Mouse (Mus musculus) brain, embryonic 14.5 days (tissue): Measurements from ENCODE around the gene Gm47995.

Experiments used
- CTCF ChIP-seq: fragments of 200-500 bp; IDR thresholded peaks from 2 replicates; pipeline ENCODE4 v1.5.1; 2012; ENCODE audit warnings: inconsistent platforms, mild to moderate bottlenecking, moderate library complexity, borderline replicate concordance; ENCODE audit not compliant: insufficient read depth, insufficient read length; ENCODE audit errors: extremely low read depth
- POLR2A ChIP-seq: fragments of 200-500 bp; IDR thresholded peaks from 2 replicates; pipeline ENCODE4 v1.6.1; 2012; ENCODE audit warnings: mild to moderate bottlenecking, inconsistent platforms, borderline replicate concordance; ENCODE audit not compliant: poor library complexity, insufficient read depth, insufficient read length, severe bottlenecking; ENCODE audit errors: extremely low read depth

DNA sequence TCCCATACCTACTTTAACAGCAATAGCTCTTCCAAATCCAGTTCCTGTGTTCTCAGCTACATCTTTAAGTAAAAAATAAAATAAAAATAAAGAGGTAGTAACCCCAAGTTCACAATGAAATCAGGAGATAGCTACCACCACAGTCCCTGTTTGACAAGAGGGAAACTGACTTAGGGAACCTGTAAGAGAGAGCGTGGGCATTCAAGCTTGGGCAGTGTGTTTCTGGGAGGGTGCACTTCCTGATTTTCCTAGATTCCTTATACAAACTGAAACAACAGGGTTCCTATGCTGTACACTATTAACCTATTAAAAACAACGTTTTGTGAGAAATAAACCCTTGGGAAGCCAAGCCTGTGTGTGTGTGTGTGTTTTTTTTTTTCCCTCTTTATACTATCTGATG lies 16.6 kb downstream of the Gm47995 start:
- no peak for TF ChIP-seq CTCF
- no peak for TF ChIP-seq POLR2A
